Mouse (Mus musculus) neutrophil, adult 5-6 weeks (primary cell): Measurements from ENCODE around the gene Pou4f1. TPM values are rescaled to one million over a fixed set of nuclear protein-coding genes. Genes with fewer than 3 reads are reported as not detected.
"Not testable (repeated sequence)": the region's sequence is repeated elsewhere in the genome, so short reads cannot be mapped to it uniquely, and the experiment has no call there.

ENCODE experiments used
- ATAC-seq: fragments of 151-379, 151-347 bp; 2 replicates; pipeline ENCODE4 v1.8.0; 2017; ENCODE audit warnings: mild to moderate bottlenecking, moderate TSS enrichment; ENCODE audit not compliant: insufficient number of reproducible peaks, poor library complexity, low FRiP score, severe bottlenecking; ENCODE audit errors: extremely low read depth
- total RNA-seq: library from RNA; stranded (forward); fragments of 200-1000 nt; gene quantifications from 2 replicates; pipeline ENCODE4 v1.2.3, GENCODE M21; 2017

Gene Pou4f1
- not detected in 2 replicates for total RNA-seq

GRCm38 (mm10) chr14:104467966-104468622 lies at the start of gene Pou4f1:
Pou4f1 (minus strand) TSS chr14:104467999.
- ATAC-seq = peak; percentile 24; the same call in 1 of the 2 replicates

GRCm38 (mm10) chr14:104511664-104512063 lies 43.9 kb upstream of the Pou4f1 start:
- ATAC-seq = no peak

GRCm38 (mm10) chr14:104502761-104503160 lies 35.0 kb upstream of the Pou4f1 start:
- ATAC-seq = not testable (repeated sequence)

- ATAC-seq = no peak
Measured at GRCm38 (mm10) chr14:104479751-104480150, 12.0 kb upstream of the Pou4f1 start.

GRCm38 (mm10) chr14:104478593-104478992 lies 10.8 kb upstream of the Pou4f1 start:
- no peak for ATAC-seq

- no peak for ATAC-seq
Measured at GRCm38 (mm10) chr14:104477616-104478015, 9.8 kb upstream of the Pou4f1 start.

- no peak for ATAC-seq
Measured at GRCm38 (mm10) chr14:104475438-104475837, 7.6 kb upstream of the Pou4f1 start.

- no peak for ATAC-seq
Measured at GRCm38 (mm10) chr14:104468623-104468970, 798 bp upstream of the Pou4f1 start.

- ATAC-seq = no peak
Measured at GRCm38 (mm10) chr14:104467133-104467965, 450 bp downstream of the Pou4f1 start.

GRCm38 (mm10) chr14:104466557-104466956 lies 1.2 kb downstream of the Pou4f1 start:
- ATAC-seq = no peak

- no peak for ATAC-seq
Measured at GRCm38 (mm10) chr14:104465483-104466235, 2.1 kb downstream of the Pou4f1 start.

- no peak for ATAC-seq
Measured at GRCm38 (mm10) chr14:104464841-104465240, 3.0 kb downstream of the Pou4f1 start.

GRCm38 (mm10) chr14:104463631-104464250 lies 4.1 kb downstream of the Pou4f1 start:
- ATAC-seq = no peak

GRCm38 (mm10) chr14:104461286-104462240 lies 6.2 kb downstream of the Pou4f1 start:
- no peak for ATAC-seq

- ATAC-seq = no peak
Measured at GRCm38 (mm10) chr14:104460325-104461285, 7.2 kb downstream of the Pou4f1 start.

- ATAC-seq = no peak
Measured at GRCm38 (mm10) chr14:104459513-104460111, 8.2 kb downstream of the Pou4f1 start.
